Mouse (Mus musculus): ENCODE measurements at regions not wholly inside any gene's neighbourhood (a gene's known extent, or its start where the extent isn't known, plus 50 kb on each side); places are given as distances from the start of the nearest gene placed in this dataset.
"Not testable (repeated sequence)": the region's sequence is repeated elsewhere in the genome, so short reads cannot be mapped to it uniquely, and the experiment has no call there.

- DNase-seq, result no peak
Measured at GRCm38 (mm10) chr2:117450172-117450865, 107.5 kb upstream of the Rasgrp1 start.

GRCm38 (mm10) chr2:117451818-117452217 is 109.0 kb upstream of the Rasgrp1 start:
- DNase-seq, result no peak

- DNase-seq, result no peak
Measured at GRCm38 (mm10) chr2:117455021-117455739, 112.4 kb upstream of the Rasgrp1 start.

GRCm38 (mm10) chr2:117455740-117456455 is 113.1 kb upstream of the Rasgrp1 start:
- DNase-seq, result no peak

- DNase-seq, result no peak
Measured at GRCm38 (mm10) chr2:117456456-117457020, 113.7 kb upstream of the Rasgrp1 start.

GRCm38 (mm10) chr2:117461541-117462290 is 118.9 kb upstream of the Rasgrp1 start:
- no peak for DNase-seq

GRCm38 (mm10) chr2:117474885-117475542 is 132.2 kb upstream of the Rasgrp1 start:
- no peak for DNase-seq

GRCm38 (mm10) chr2:117475561-117475960 is 132.8 kb upstream of the Rasgrp1 start:
- DNase-seq, result no peak

- DNase-seq, result not testable (repeated sequence)
Measured at GRCm38 (mm10) chr2:117477503-117477902, 134.7 kb upstream of the Rasgrp1 start.

GRCm38 (mm10) chr2:117479244-117480009 is 136.6 kb upstream of the Rasgrp1 start:
- DNase-seq, result not testable (repeated sequence)

GRCm38 (mm10) chr2:117486447-117486846 is 143.6 kb upstream of the Rasgrp1 start:
- no peak for DNase-seq

- DNase-seq, result no peak
Measured at GRCm38 (mm10) chr2:117498565-117498964, 155.8 kb upstream of the Rasgrp1 start.

- DNase-seq, result no peak
Measured at GRCm38 (mm10) chr2:117502611-117503010, 159.8 kb upstream of the Rasgrp1 start.

- no peak for DNase-seq
Measured at GRCm38 (mm10) chr2:117511737-117512136, 168.9 kb upstream of the Rasgrp1 start.

- DNase-seq, result no peak
Measured at GRCm38 (mm10) chr2:117512551-117512950, 169.8 kb upstream of the Rasgrp1 start.

- DNase-seq, result no peak
Measured at GRCm38 (mm10) chr2:117524437-117524836, 181.6 kb upstream of the Rasgrp1 start.

- no peak for DNase-seq
Measured at GRCm38 (mm10) chr2:117538865-117539264, 196.1 kb upstream of the Rasgrp1 start.

- DNase-seq, result no peak
Measured at GRCm38 (mm10) chr2:117539285-117539684, 196.5 kb upstream of the Rasgrp1 start.

- DNase-seq, result peak; percentile 65
Measured at GRCm38 (mm10) chr2:117541471-117541870, 198.7 kb upstream of the Rasgrp1 start.

- no peak for DNase-seq
Measured at GRCm38 (mm10) chr2:117542298-117542697, 199.5 kb upstream of the Rasgrp1 start.
